Mouse (Mus musculus): ENCODE data around the gene Sowahc. TPM values are rescaled to one million over a fixed set of nuclear protein-coding genes. Genes with fewer than 3 reads are reported as not detected.

Gene Sowahc
- polyA plus RNA-seq (2015; fragmentation: Illumina TruSeq; extraction: RNeasy Lipid Tissue Mini Kit (QIAGEN cat#74804); ENCODE audit: insufficient read depth, low read depth, low replicate concordance) = 2.4 TPM

GRCm38 (mm10) chr10:59221473-59222270, at the start of gene Sowahc, which contains the start of gene Sept10:
Sowahc (plus strand) TSS chr10:59221953.
Sept10 (minus strand) TSS chr10:59221847.

Other genes with a start within 250 kb of the Sowahc start
- gene Sept10, start 106 bp upstream of the Sowahc start, polyA plus RNA-seq (2015; fragmentation: Illumina TruSeq; extraction: RNeasy Lipid Tissue Mini Kit (QIAGEN cat#74804); ENCODE audit: insufficient read depth, low read depth, low replicate concordance) = 2.0 TPM
- gene P4ha1, start 101.3 kb downstream of the Sowahc start, polyA plus RNA-seq (2015; fragmentation: Illumina TruSeq; extraction: RNeasy Lipid Tissue Mini Kit (QIAGEN cat#74804); ENCODE audit: insufficient read depth, low read depth, low replicate concordance) = 9.5 TPM
- not detected for gene Gm10273, start 173.7 kb downstream of the Sowahc start, polyA plus RNA-seq (2015; fragmentation: Illumina TruSeq; extraction: RNeasy Lipid Tissue Mini Kit (QIAGEN cat#74804); ENCODE audit: insufficient read depth, low read depth, low replicate concordance)
- not detected for gene Pla2g12b, start 181.7 kb downstream of the Sowahc start, polyA plus RNA-seq (2015; fragmentation: Illumina TruSeq; extraction: RNeasy Lipid Tissue Mini Kit (QIAGEN cat#74804); ENCODE audit: insufficient read depth, low read depth, low replicate concordance)
- not detected for gene Oit3, start 219.8 kb downstream of the Sowahc start, polyA plus RNA-seq (2015; fragmentation: Illumina TruSeq; extraction: RNeasy Lipid Tissue Mini Kit (QIAGEN cat#74804); ENCODE audit: insufficient read depth, low read depth, low replicate concordance)

All from pancreas, adult 10 weeks (tissue).